Mouse (Mus musculus): ENCODE measurements around the gene Tmem104.

DNA sequence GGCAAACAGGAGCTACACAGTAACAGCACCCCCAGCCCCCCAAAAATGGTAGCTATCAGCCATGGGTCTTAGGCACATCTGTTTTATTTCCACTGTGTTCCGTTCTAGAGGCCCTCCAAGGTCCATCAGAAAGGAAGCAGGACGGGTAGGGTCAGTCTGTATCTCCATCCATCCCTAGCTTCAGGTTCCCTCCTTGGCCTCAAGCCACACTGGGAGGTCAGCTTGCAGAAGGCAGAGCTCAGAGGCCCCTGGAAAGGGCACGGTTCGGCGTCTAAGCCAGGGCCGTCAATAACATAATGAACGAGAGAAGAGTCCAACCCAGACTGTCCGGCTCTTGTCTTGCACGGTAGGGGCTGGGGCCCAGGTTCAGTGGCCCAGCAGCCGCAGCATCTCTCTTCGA, 80.7 kb downstream of the Tmem104 start:
- TF ChIP-seq POLR2A (IDR thresholded peaks at IDR 0.05; ENCODE audit: borderline replicate concordance, extremely low read depth, low read depth, low read length), result no peak
- TF ChIP-seq CTCF (IDR thresholded peaks at IDR 0.05; ENCODE audit: insufficient read depth, low read length), result no peak
